Mouse (Mus musculus) bone marrow macrophage, adult 2 months (primary cell): ENCODE measurements around the gene Clec4e.
"Not testable (repeated sequence)": the region's sequence is repeated elsewhere in the genome, so short reads cannot be mapped to it uniquely, and the experiment has no call there.

Source experiments
- CTCF ChIP-seq: IDR thresholded peaks from 2 replicates; pipeline ENCODE4 v1.5.1; 2012; ENCODE audit warnings: low read depth, mild to moderate bottlenecking, low read length, moderate library complexity
- POLR2A ChIP-seq: IDR thresholded peaks from 2 replicates; pipeline ENCODE4 v1.6.1; 2012; ENCODE audit warnings: mild to moderate bottlenecking, low read depth, low read length, borderline replicate concordance

GRCm38 (mm10) chr6:123306315-123306714 lies 16.6 kb upstream of the Clec4e start:
- TF ChIP-seq CTCF, POLR2A: not testable (repeated sequence)
